Mouse (Mus musculus) myocyte (in vitro differentiated cells): Measurements from ENCODE around the gene Svs4. TPM values are rescaled to one million over a fixed set of nuclear protein-coding genes. Genes with fewer than 3 reads are reported as not detected.
"Not testable (repeated sequence)": the region's sequence is repeated elsewhere in the genome, so short reads cannot be mapped to it uniquely, and the experiment has no call there.

ENCODE experiments used
- H3K27me3 ChIP-seq: one replicate; pipeline ENCODE4 v1.6.1; 2011; ENCODE audit not compliant: control insufficient read depth, insufficient read depth, insufficient read length
- H3K36me3 ChIP-seq: one replicate; pipeline ENCODE4 v1.6.1; 2011; ENCODE audit not compliant: control insufficient read depth, insufficient read depth
- H3K4me2 ChIP-seq: one replicate; pipeline ENCODE4 v1.6.1; 2011; ENCODE audit warnings: low read depth, control low read depth
- H3K4me3 ChIP-seq: one replicate; pipeline ENCODE4 v1.5.1; 2011; ENCODE audit warnings: mild to moderate bottlenecking, control low read depth, moderate library complexity
- H3K79me2 ChIP-seq: one replicate; pipeline ENCODE4 v1.6.1; 2011; ENCODE audit not compliant: control insufficient read depth, insufficient read depth
- H3ac ChIP-seq: one replicate; pipeline ENCODE4 v1.6.1; 2011; ENCODE audit not compliant: control insufficient read depth, insufficient read length
- CEBPB ChIP-seq: IDR thresholded peaks from 2 replicates; pipeline ENCODE4 v1.6.1; 2011; ENCODE audit warnings: mild to moderate bottlenecking, moderate library complexity; ENCODE audit not compliant: poor library complexity, insufficient read depth, severe bottlenecking
- E2F4 ChIP-seq: IDR thresholded peaks from one replicate; pipeline ENCODE4 v1.6.1; 2011; ENCODE audit warnings: mild to moderate bottlenecking, control low read depth, moderate library complexity; ENCODE audit not compliant: insufficient read depth
- MAX ChIP-seq: IDR thresholded peaks from one replicate; pipeline ENCODE4 v1.6.1; 2011; ENCODE audit warnings: low read depth, mild to moderate bottlenecking, control low read depth
- MYOD1 ChIP-seq, 3 experiments: IDR thresholded peaks; one replicate each; pipeline ENCODE4 v1.6.1; 2011; ENCODE audit warnings: control low read depth in 2 of 3, low read depth in 2 of 3, mild to moderate bottlenecking in 2 of 3, moderate library complexity in 1 of 3; ENCODE audit not compliant: insufficient read length in 2 of 3, control insufficient read depth in 1 of 3
- MYOG ChIP-seq, 3 experiments: IDR thresholded peaks; one replicate each; pipeline ENCODE4 v1.6.1; 2011; ENCODE audit warnings: control low read depth in 2 of 3, low read depth in 2 of 3, mild to moderate bottlenecking in 2 of 3; ENCODE audit not compliant: insufficient read length in 2 of 3, control insufficient read depth in 1 of 3, insufficient read depth in 1 of 3
- POLR2A ChIP-seq: IDR thresholded peaks from one replicate; pipeline ENCODE4 v1.6.1; 2011; ENCODE audit warnings: low read depth, mild to moderate bottlenecking, control low read depth, moderate library complexity; ENCODE audit not compliant: insufficient read length
- POLR2AphosphoS2 ChIP-seq: IDR thresholded peaks from one replicate; pipeline ENCODE4 v1.6.1; 2011; ENCODE audit warnings: low read depth, control low read depth; ENCODE audit not compliant: insufficient read length
- REST ChIP-seq: IDR thresholded peaks from one replicate; pipeline ENCODE4 v1.6.1; 2011; ENCODE audit warnings: mild to moderate bottlenecking, control low read depth, moderate library complexity; ENCODE audit not compliant: insufficient read depth, insufficient read length
- SRF ChIP-seq: IDR thresholded peaks from one replicate; pipeline ENCODE4 v1.6.1; 2011; ENCODE audit warnings: low read depth; ENCODE audit not compliant: control insufficient read depth, insufficient read length
- TCF12 ChIP-seq: IDR thresholded peaks from one replicate; pipeline ENCODE4 v1.6.1; 2011; ENCODE audit warnings: mild to moderate bottlenecking, control low read depth; ENCODE audit not compliant: poor library complexity, insufficient read depth, severe bottlenecking
- TCF3 ChIP-seq: IDR thresholded peaks from one replicate; pipeline ENCODE4 v1.6.1; 2011; ENCODE audit warnings: low read depth, control low read depth; ENCODE audit not compliant: insufficient read length
- USF1 ChIP-seq: IDR thresholded peaks from one replicate; pipeline ENCODE4 v1.6.1; 2011; ENCODE audit warnings: low read depth, mild to moderate bottlenecking, control low read depth, moderate library complexity
- polyA plus RNA-seq: library from polyadenylated mRNA; unstranded; fragments of >200 nt; fragmentation: generic; extraction: Trizol; gene quantifications from one replicate; pipeline ENCODE4 v1.2.1, GENCODE M21; 2012; ENCODE audit warnings: missing spikeins

Svs4 gene
- not detected for polyA plus RNA-seq

- no peak within 1 kb of the TSS for H3K4me3 ChIP-seq
- no peak for TF ChIP-seq SRF
- no peak for TF ChIP-seq POLR2A
- TF ChIP-seq MYOD1 (IDR thresholded peaks at IDR 0.05; ENCODE audit: control insufficient read depth in 1 of 3, insufficient read length in 2 of 3, low read depth in 2 of 3) = no peak
- no peak for TF ChIP-seq TCF3
- TF ChIP-seq POLR2AphosphoS2 = no peak
- TF ChIP-seq E2F4 = no peak
- TF ChIP-seq MYOG (IDR thresholded peaks at IDR 0.05; ENCODE audit: control insufficient read depth in 1 of 3, insufficient read depth in 1 of 3, insufficient read length in 2 of 3, low read depth in 2 of 3) = no peak
- TF ChIP-seq MAX = no peak
- TF ChIP-seq TCF12 = no peak
- TF ChIP-seq CEBPB = no peak
- TF ChIP-seq USF1 = no peak
- H3K4me2 ChIP-seq = no peak within 1 kb of the TSS
- no peak within 1 kb of the TSS for H3ac ChIP-seq
- no peaks in the 10 kb centered on the region for H3K79me2 ChIP-seq
- no peaks in the 10 kb centered on the region for H3K27me3 ChIP-seq
- no peaks in the 10 kb centered on the region for H3K36me3 ChIP-seq
Measured at GRCm38 (mm10) chr2:164278359-164278758, at the start of gene Svs4. TSS of gene Svs4 (minus strand) at chr2:164278459.

- no peaks in the 10 kb centered on the region for H3K27me3 ChIP-seq
- no peak overlapping the region for H3K4me2 ChIP-seq
- TF ChIP-seq TCF12 (no peak), MAX (no peak), CEBPB (no peak), POLR2AphosphoS2 (no peak), E2F4 (no peak), POLR2A (no peak), TCF3 (no peak), USF1 (no peak), MYOD1 (IDR thresholded peaks at IDR 0.05; ENCODE audit: control insufficient read depth in 1 of 3, insufficient read length in 2 of 3, low read depth in 2 of 3) (no peak), REST (no peak), MYOG (IDR thresholded peaks at IDR 0.05; ENCODE audit: control insufficient read depth in 1 of 3, insufficient read depth in 1 of 3, insufficient read length in 2 of 3, low read depth in 2 of 3) (no peak), SRF (no peak)
- no peaks in the 10 kb centered on the region for H3K79me2 ChIP-seq
- H3K36me3 ChIP-seq = no peaks in the 10 kb centered on the region
- H3K4me3 ChIP-seq = no peak overlapping the region
- H3ac ChIP-seq = no peak overlapping the region
Measured at GRCm38 (mm10) chr2:164320983-164321382, 42.7 kb upstream of the Svs4 start.

- not testable (repeated sequence) for H3K79me2 ChIP-seq, H3K4me3 ChIP-seq, H3K27me3 ChIP-seq, H3K4me2 ChIP-seq, H3ac ChIP-seq, H3K36me3 ChIP-seq
Measured at GRCm38 (mm10) chr2:164316451-164316850, 38.2 kb upstream of the Svs4 start, which contains the start of gene Svs6. TSS of gene Svs6 (plus strand) at chr2:164316751.

GRCm38 (mm10) chr2:164315460-164315859, 37.2 kb upstream of the Svs4 start:
- H3K4me2 ChIP-seq, H3ac ChIP-seq, H3K27me3 ChIP-seq, H3K36me3 ChIP-seq, H3K79me2 ChIP-seq, H3K4me3 ChIP-seq: not testable (repeated sequence)

GRCm38 (mm10) chr2:164312599-164312998, 34.3 kb upstream of the Svs4 start:
- Histone ChIP-seq H3K36me3 (no peaks in the 10 kb centered on the region), H3K4me3 (no peak overlapping the region), H3K4me2 (no peak overlapping the region), H3K79me2 (no peaks in the 10 kb centered on the region), H3ac (no peak overlapping the region), H3K27me3 (peaks cover 5% of the 10 kb centered on the region)
- no peak for TF ChIP-seq MAX
- TF ChIP-seq USF1 = no peak
- no peak for TF ChIP-seq TCF12
- no peak for TF ChIP-seq CEBPB
- no peak for TF ChIP-seq MYOD1 (IDR thresholded peaks at IDR 0.05; ENCODE audit: control insufficient read depth in 1 of 3, insufficient read length in 2 of 3, low read depth in 2 of 3)
- no peak for TF ChIP-seq MYOG (IDR thresholded peaks at IDR 0.05; ENCODE audit: control insufficient read depth in 1 of 3, insufficient read depth in 1 of 3, insufficient read length in 2 of 3, low read depth in 2 of 3)
- no peak for TF ChIP-seq POLR2AphosphoS2
- TF ChIP-seq POLR2A = no peak
- no peak for TF ChIP-seq REST
- TF ChIP-seq E2F4 = no peak
- no peak for TF ChIP-seq SRF
- no peak for TF ChIP-seq TCF3

GRCm38 (mm10) chr2:164288968-164289367, 10.7 kb upstream of the Svs4 start, which contains the start of gene Svs3a:
TSS of gene Svs3a (plus strand) at chr2:164289268.
- H3ac ChIP-seq, H3K36me3 ChIP-seq, H3K79me2 ChIP-seq: not testable (repeated sequence)

GRCm38 (mm10) chr2:164256540-164256939, 21.7 kb downstream of the Svs4 start, which contains the start of gene Svs3b:
TSS of gene Svs3b (minus strand) at chr2:164256640.
- H3ac ChIP-seq, H3K4me3 ChIP-seq, H3K36me3 ChIP-seq, H3K79me2 ChIP-seq, H3K4me2 ChIP-seq: not testable (repeated sequence)
- peaks cover 11% of the 10 kb centered on the region for H3K27me3 ChIP-seq

More at GRCm38 (mm10) chr2:164288968-164289367, 10.7 kb upstream of the Svs4 start, which contains the start of gene Svs3a:
- H3K4me3 ChIP-seq, H3K4me2 ChIP-seq: not testable (repeated sequence)
- peaks cover 23% of the 10 kb centered on the region for H3K27me3 ChIP-seq
